Mouse (Mus musculus) C2C12 (cell line): ENCODE results near the gene Larp1. TPM values are rescaled to one million over a fixed set of nuclear protein-coding genes. Genes with fewer than 3 reads are reported as not detected.
A peak's percentile ranks its signal among the peaks of the same experiment; 100 is the strongest.

ENCODE experiments used
- H3K27me3 ChIP-seq: one replicate; pipeline ENCODE4 v1.6.1; 2011; ENCODE audit not compliant: control insufficient read depth, insufficient read depth, insufficient read length
- H3K36me3 ChIP-seq: one replicate; pipeline ENCODE4 v1.6.1; 2011; ENCODE audit not compliant: control insufficient read depth, insufficient read depth
- H3K4me3 ChIP-seq: one replicate; pipeline ENCODE4 v1.5.1; 2011; ENCODE audit warnings: mild to moderate bottlenecking, control low read depth; ENCODE audit not compliant: poor library complexity, insufficient read depth, severe bottlenecking
- H3K79me2 ChIP-seq: one replicate; pipeline ENCODE4 v1.6.1; 2011; ENCODE audit not compliant: control insufficient read depth, insufficient read depth
- H3K79me3 ChIP-seq: one replicate; pipeline ENCODE4 v1.6.1; 2011; ENCODE audit warnings: low read depth, control low read depth
- H3ac ChIP-seq: one replicate; pipeline ENCODE3; 2011; ENCODE audit warnings: low read depth; ENCODE audit not compliant: control insufficient read depth, insufficient read length
- CEBPB ChIP-seq: IDR thresholded peaks from one replicate; pipeline ENCODE4 v1.6.1; 2011; ENCODE audit warnings: low read depth, mild to moderate bottlenecking, control low read depth, moderate library complexity
- CTCF ChIP-seq: IDR thresholded peaks from one replicate; pipeline ENCODE4 v1.5.1; 2011; ENCODE audit not compliant: control insufficient read depth, insufficient read depth, insufficient read length
- FOSL1 ChIP-seq: IDR thresholded peaks from one replicate; pipeline ENCODE4 v1.8.0; 2011; ENCODE audit warnings: mild to moderate bottlenecking, low read length; ENCODE audit not compliant: poor library complexity, insufficient read depth, severe bottlenecking
- MAX ChIP-seq: IDR thresholded peaks from one replicate; pipeline ENCODE4 v1.6.1; 2011; ENCODE audit warnings: mild to moderate bottlenecking, control low read depth
- MYOD1 ChIP-seq: IDR thresholded peaks from one replicate; pipeline ENCODE4 v1.6.1; 2011; ENCODE audit warnings: low read depth; ENCODE audit not compliant: control insufficient read depth, insufficient read length
- MYOG ChIP-seq: IDR thresholded peaks from one replicate; pipeline ENCODE4 v1.6.1; 2011; ENCODE audit not compliant: control insufficient read depth, insufficient read length; ENCODE audit errors: extremely low read depth
- USF1 ChIP-seq: IDR thresholded peaks from one replicate; pipeline ENCODE4 v1.6.1; 2011; ENCODE audit warnings: low read depth, mild to moderate bottlenecking, control low read depth, moderate library complexity
- polyA plus RNA-seq: library from polyadenylated mRNA; unstranded; fragments of >200 nt; fragmentation: generic; extraction: Trizol; gene quantifications from one replicate; pipeline ENCODE4 v1.2.1, GENCODE M21; 2012; ENCODE audit warnings: missing spikeins

Larp1 gene
- polyA plus RNA-seq, 1 experiment: 59.4 TPM

GRCm38 (mm10) chr11:58008013-58008412, 851 bp upstream of the Larp1 start:
- H3K36me3 ChIP-seq: no peaks in the 10 kb centered on the region
- peaks cover 37% of the 10 kb centered on the region for H3K79me3 ChIP-seq
- H3ac ChIP-seq: peak overlapping the region; percentile 89
- peaks cover 54% of the 10 kb centered on the region for H3K79me2 ChIP-seq
- TF ChIP-seq USF1: no peak
- TF ChIP-seq FOSL1: no peak
- TF ChIP-seq CEBPB: no peak
- no peak for TF ChIP-seq MYOG
- no peak for TF ChIP-seq CTCF
- no peak for TF ChIP-seq MAX
- TF ChIP-seq MYOD1: no peak
- H3K4me3 ChIP-seq: peak overlapping the region; percentile 87
- no peaks in the 10 kb centered on the region for H3K27me3 ChIP-seq

GRCm38 (mm10) chr11:58008437-58009050, 320 bp upstream of the Larp1 start:
- TF ChIP-seq CTCF (no peak), MAX (peak; percentile 98), CEBPB (peak; percentile 69), MYOG (no peak), USF1 (peak; percentile 44), FOSL1 (no peak), MYOD1 (no peak)
- no peaks in the 10 kb centered on the region for H3K27me3 ChIP-seq
- H3K36me3 ChIP-seq: no peaks in the 10 kb centered on the region
- H3K4me3 ChIP-seq: peak overlapping the region; percentile 87
- peak overlapping the region; percentile 99 for H3ac ChIP-seq
- peaks cover 60% of the 10 kb centered on the region for H3K79me2 ChIP-seq
- peaks cover 42% of the 10 kb centered on the region for H3K79me3 ChIP-seq

- Histone ChIP-seq H3ac (peak overlapping the region; percentile 99), H3K79me2 (peaks cover 71% of the 10 kb centered on the region), H3K79me3 (peaks cover 53% of the 10 kb centered on the region), H3K4me3 (peak overlapping the region; percentile 87), H3K27me3 (no peaks in the 10 kb centered on the region), H3K36me3 (no peaks in the 10 kb centered on the region)
- TF ChIP-seq MYOD1 (no peak), MAX (peak; percentile 72)
Measured at GRCm38 (mm10) chr11:58009516-58010141, 765 bp downstream of the Larp1 start.

- Histone ChIP-seq H3K27me3 (no peaks in the 10 kb centered on the region), H3K79me3 (peaks cover 60% of the 10 kb centered on the region), H3K4me3 (peak overlapping the region; percentile 87), H3K79me2 (peaks cover 77% of the 10 kb centered on the region), H3ac (peak overlapping the region; percentile 99), H3K36me3 (no peaks in the 10 kb centered on the region)
- TF ChIP-seq MYOG (no peak), FOSL1 (no peak), MYOD1 (no peak), CTCF (no peak), MAX (peak; percentile 2), CEBPB (peak; percentile 18), USF1 (no peak)
Measured at GRCm38 (mm10) chr11:58010226-58010781, 1.4 kb downstream of the Larp1 start.

- H3ac ChIP-seq: no peak overlapping the region
- TF ChIP-seq CTCF (no peak), CEBPB (no peak), MYOG (no peak), MAX (no peak), USF1 (no peak), MYOD1 (no peak), FOSL1 (no peak)
- H3K27me3 ChIP-seq: no peaks in the 10 kb centered on the region
- no peaks in the 10 kb centered on the region for H3K36me3 ChIP-seq
- peaks cover 66% of the 10 kb centered on the region for H3K79me3 ChIP-seq
- peak overlapping the region; percentile 87 for H3K4me3 ChIP-seq
- peaks cover 84% of the 10 kb centered on the region for H3K79me2 ChIP-seq
Measured at GRCm38 (mm10) chr11:58010930-58011329, 2.1 kb downstream of the Larp1 start.

GRCm38 (mm10) chr11:58011813-58012212, 2.9 kb downstream of the Larp1 start:
- H3ac ChIP-seq: no peak overlapping the region
- no peak overlapping the region for H3K4me3 ChIP-seq
- H3K36me3 ChIP-seq: no peaks in the 10 kb centered on the region
- TF ChIP-seq CEBPB: no peak
- TF ChIP-seq MAX: no peak
- no peak for TF ChIP-seq MYOG
- TF ChIP-seq FOSL1: no peak
- TF ChIP-seq MYOD1: no peak
- TF ChIP-seq CTCF: no peak
- no peak for TF ChIP-seq USF1
- peaks cover 92% of the 10 kb centered on the region for H3K79me2 ChIP-seq
- no peaks in the 10 kb centered on the region for H3K27me3 ChIP-seq
- peaks cover 75% of the 10 kb centered on the region for H3K79me3 ChIP-seq
